Mouse (Mus musculus): ENCODE measurements around the gene Evx2.

Gene Evx2

DNA sequence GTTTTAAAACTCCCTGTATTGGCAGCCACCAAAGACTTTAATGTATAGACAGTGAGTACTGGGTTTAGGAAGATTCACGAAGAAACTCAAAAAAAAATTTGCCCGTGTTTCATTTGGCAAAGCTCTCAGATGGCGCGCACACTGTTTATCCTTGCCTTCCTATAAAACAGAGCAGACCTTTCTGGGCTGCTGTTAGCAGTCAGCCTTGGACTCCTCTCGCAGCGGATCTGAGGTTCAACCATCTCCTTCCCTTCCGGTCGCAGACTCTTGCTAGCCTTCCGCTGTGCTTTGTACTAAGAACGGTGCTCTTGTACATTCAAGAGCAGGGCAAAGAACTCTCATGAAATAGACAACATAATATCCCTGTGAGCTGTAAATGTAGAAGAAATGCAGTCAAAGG lies 39.0 kb downstream of the Evx2 start:
- DNase-seq (ENCODE audit: low read depth, low spot score), result no peak

DNA sequence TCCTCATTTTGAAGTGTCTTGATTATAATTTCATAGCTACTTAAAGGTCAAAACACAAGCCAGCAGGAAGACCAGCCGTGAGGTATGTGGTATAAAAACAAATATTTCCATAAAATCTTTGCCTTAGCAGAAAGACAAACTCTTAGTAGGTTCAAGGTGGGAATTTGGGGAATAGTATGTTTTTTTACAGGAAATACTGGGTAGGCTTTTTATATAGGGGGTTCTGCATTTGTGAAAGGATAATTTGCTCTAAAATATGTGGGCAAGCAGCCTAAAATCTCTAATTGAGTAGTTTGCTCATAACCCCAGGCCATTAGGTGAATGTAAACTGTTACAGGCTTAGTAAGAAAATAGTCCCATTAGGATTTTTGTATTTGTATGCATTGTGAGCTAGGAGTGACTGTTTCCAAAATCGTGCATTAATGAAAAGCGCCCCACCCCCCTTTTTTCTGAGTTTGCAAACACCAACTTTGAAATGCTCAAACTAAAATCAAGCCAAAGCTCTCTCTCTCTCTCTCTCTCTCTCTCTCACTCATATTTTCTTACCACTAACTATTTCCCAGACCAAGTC lies 39.6 kb downstream of the Evx2 start:
- DNase-seq (ENCODE audit: low read depth, low spot score), result no peak

DNA sequence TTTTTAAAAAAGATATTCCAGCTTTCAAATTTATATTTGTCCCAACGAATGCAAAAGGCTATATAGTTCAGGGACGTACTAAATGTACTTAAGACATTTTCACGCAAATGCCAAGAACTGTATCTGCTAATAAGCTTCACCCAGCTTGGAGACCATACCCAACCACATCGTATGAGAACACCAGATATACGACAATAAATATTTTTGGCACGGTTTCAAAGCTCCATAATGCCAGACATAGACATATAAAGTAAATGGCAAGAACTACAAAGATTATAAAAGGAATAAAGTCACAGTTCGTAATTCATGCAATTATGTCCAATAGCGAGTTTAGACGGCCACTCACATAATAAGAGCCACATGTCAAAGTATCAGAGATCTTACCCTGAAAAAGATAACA lies 41.7 kb downstream of the Evx2 start:
- DNase-seq (ENCODE audit: low read depth, low spot score), result no peak

- no peak for DNase-seq (ENCODE audit: low read depth, low spot score)
Measured at GRCm38 (mm10) chr2:74611406-74611805, 48.0 kb downstream of the Evx2 start.

DNA sequence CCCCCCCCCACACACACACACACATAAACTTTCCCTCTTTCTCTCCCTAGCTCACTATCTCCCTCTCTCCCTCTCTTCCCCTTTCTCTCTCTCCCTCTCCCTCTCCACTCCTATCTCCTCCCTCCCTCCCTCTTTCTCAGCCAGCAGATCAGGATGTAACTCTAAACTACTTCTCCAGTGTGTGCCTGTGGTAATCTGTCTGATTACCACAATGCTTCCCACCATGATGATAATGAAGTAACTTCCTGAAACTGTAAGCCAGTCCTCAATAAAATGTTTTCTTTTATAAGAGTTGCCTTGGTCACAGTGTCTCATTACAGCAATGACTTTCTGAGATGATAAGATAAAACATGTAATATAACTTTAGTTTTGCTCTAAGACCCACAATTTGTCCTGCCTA lies 50.0 kb downstream of the Evx2 start:
- DNase-seq (ENCODE audit: low read depth, low spot score), result no peak

DNA sequence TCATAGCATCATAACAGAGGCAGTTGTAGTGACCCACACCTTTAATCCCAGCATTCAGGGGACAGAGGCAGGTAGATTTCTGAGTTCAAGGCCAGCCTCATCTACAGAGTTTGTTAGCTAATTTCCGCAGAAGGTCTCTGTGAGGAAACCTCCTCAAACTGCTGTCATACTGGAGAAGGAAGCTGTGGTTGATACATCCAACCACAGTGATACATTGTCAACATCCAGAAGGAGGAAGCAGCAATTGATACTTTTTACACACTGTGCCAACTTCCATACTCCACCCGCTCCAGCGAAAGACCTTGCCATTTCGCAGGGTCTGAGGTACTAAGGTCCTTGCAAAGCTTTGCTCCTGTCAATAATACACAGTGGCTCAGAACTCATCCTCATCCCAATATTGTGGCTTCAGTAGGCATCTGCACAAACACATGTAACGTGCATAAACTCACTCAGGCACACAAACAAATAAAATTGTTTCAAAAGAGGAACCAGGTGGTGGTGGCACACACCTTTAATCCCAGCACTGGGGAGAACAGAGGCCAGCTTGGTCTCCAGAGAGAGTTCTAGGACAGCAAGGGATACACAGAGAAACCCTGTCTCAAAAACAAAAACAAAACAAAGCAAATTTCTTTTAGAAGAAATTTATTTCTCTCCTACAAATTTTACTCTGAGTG lies 53.1 kb downstream of the Evx2 start:
- no peak for DNase-seq (ENCODE audit: low read depth, low spot score)

DNA sequence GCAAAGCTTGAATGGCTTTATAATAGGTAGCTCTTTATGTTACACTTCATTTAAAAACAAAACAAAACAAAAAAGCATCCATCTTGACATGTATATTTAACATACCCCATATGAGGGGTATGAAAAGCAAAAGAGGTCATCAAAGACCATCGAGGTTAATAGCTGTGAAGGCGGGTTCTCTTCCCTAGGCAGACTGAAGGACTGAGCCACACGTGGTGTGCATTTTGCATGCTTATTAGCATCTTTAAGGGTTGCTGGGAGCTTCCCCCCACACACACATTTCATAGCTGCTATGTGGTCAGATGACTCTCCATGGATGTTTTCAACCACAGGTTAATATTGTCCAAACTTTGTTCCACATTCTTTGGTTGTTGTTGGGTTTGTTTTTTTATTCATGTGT lies 55.3 kb downstream of the Evx2 start:
- DNase-seq (ENCODE audit: low read depth, low spot score), result no peak

Measured in ES-CJ7 (cell line).